ENCODE assay signal across 10 mouse cellular contexts in genomic region chr10:81332277-81332676, GRCm38 (mm10). TPM values are rescaled to one million over a fixed set of nuclear protein-coding genes. Genes with fewer than 3 reads are reported as not detected.
DNase-seq lines count a peak whose midpoint lies in the region; ATAC-seq and TF ChIP-seq lines count a peak whose summit lies in the region.
"Had no signal": no experiment of that assay in that cellular context is flagged by ENCODE, and none has a peak within 500 bp of the region (broad histone marks: within the 10 kb centered on the region; RNA-seq: fewer than 3 reads in every experiment).

No protein-coding gene starts in this region.

- H3K27me3 ChIP-seq in kidney, embryonic 15.5 days: peaks cover 16% of the 10 kb centered on the region; the same call in 1 of the 2 replicates
- peaks cover 38% of the 10 kb centered on the region for H3K27me3 ChIP-seq in embryonic facial prominence, embryonic 12.5 days
- peaks cover 54% of the 10 kb centered on the region for H3K27me3 ChIP-seq in limb, embryonic 12.5 days
- H3K27me3 ChIP-seq: megakaryocyte, embryonic 14.5 days had no signal

- in situ Hi-C loops in ES-E14 (cut with MboI; ENCODE audit: low sequenced_read_pairs in 2 of 2, unreplicated experiment in 2 of 2): no loop called here

- no peak for DNase-seq in kidney, adult 9 months
- DNase-seq in ES-E14 (ENCODE audit: low read depth, low spot score): no peak
- DNase-seq in left cerebral cortex, adult 2 months (ENCODE audit: extremely low spot score in 1 of 2, low spot score in 2 of 2): no peak
- DNase-seq: adrenal gland, adult 2 months; gastrocnemius, adult 2 months had no signal

- intact Hi-C loops in left cerebral cortex, adult 2 months (cut with DNase I): no loop called here

- H3K27ac ChIP-seq in kidney, embryonic 15.5 days: no peak overlapping the region
- H3K27ac ChIP-seq in ES-E14 (ENCODE audit: insufficient read depth, low read depth, low read length, poor library complexity, severe bottlenecking): no peak overlapping the region
- no peak overlapping the region for H3K27ac ChIP-seq in embryonic facial prominence, embryonic 12.5 days
- H3K27ac ChIP-seq in limb, embryonic 12.5 days: no peak overlapping the region
- H3K27ac ChIP-seq in left cerebral cortex, adult 2 months: no peak overlapping the region
- H3K27ac ChIP-seq: gastrocnemius, adult 2 months had no signal

- no peak for ATAC-seq in kidney, embryonic 15.5 days (replicated peaks; ENCODE audit: low FRiP score)
- ATAC-seq in embryonic facial prominence, embryonic 12.5 days (ENCODE audit: insufficient number of reproducible peaks, insufficient read depth, low FRiP score, low TSS enrichment): no peak
- no peak for ATAC-seq in limb, embryonic 12.5 days (ENCODE audit: insufficient number of reproducible peaks, insufficient read depth, low FRiP score, low TSS enrichment, low read depth)
- no peak for ATAC-seq in frontal cortex, adult (ENCODE audit: low TSS enrichment)

- WGBS in kidney, embryonic 15.5 days: 24% methylated on average over 29 of the region's 29 CpGs
- 10% methylated on average over 29 of the region's 29 CpGs for WGBS in embryonic facial prominence, embryonic 12.5 days
- 18% methylated on average over 29 of the region's 29 CpGs for WGBS in limb, embryonic 12.5 days

- H3K4me3 ChIP-seq in kidney, embryonic 15.5 days (replicated peaks): peak overlapping the region; percentile 27
- peak overlapping the region; percentile 48 to 63 for H3K4me3 ChIP-seq in ES-E14 (ENCODE audit: insufficient read depth in 1 of 2, low read depth in 1 of 2, low read length in 2 of 2, poor library complexity in 1 of 2, severe bottlenecking in 1 of 2)
- H3K4me3 ChIP-seq in embryonic facial prominence, embryonic 12.5 days: 0 out of 2 replicates have a peak overlapping the region, but pooled peaks have one; percentile 5
- peak overlapping the region; percentile 24 for H3K4me3 ChIP-seq in limb, embryonic 12.5 days (replicated peaks)
- H3K4me3 ChIP-seq in left cerebral cortex, adult 2 months: no peak overlapping the region
- H3K4me3 ChIP-seq: gastrocnemius, adult 2 months had no signal

- H3K4me2 ChIP-seq in kidney, embryonic 15.5 days: peak overlapping the region; percentile 50
- H3K4me2 ChIP-seq in embryonic facial prominence, embryonic 12.5 days (replicated peaks): peak overlapping the region; percentile 25; the same call in 1 of the 2 replicates
- H3K4me2 ChIP-seq in limb, embryonic 12.5 days: peak overlapping the region; percentile 41

- no peaks in the 10 kb centered on the region for H3K9me3 ChIP-seq in kidney, embryonic 15.5 days (replicated peaks)
- no peaks in the 10 kb centered on the region for H3K9me3 ChIP-seq in ES-E14 (ENCODE audit: control insufficient read depth, insufficient read depth, low read depth, low read length)
- no peaks in the 10 kb centered on the region for H3K9me3 ChIP-seq in embryonic facial prominence, embryonic 12.5 days
- no peaks in the 10 kb centered on the region for H3K9me3 ChIP-seq in limb, embryonic 12.5 days
- H3K9me3 ChIP-seq: megakaryocyte, embryonic 14.5 days had no signal

- peak overlapping the region; percentile 21; the same call in 1 of the 2 replicates for H3K9ac ChIP-seq in kidney, embryonic 15.5 days
- peak overlapping the region; percentile 45 for H3K9ac ChIP-seq in ES-E14 (ENCODE audit: insufficient read depth, low read depth, low read length, poor library complexity, severe bottlenecking)
- no peak overlapping the region for H3K9ac ChIP-seq in embryonic facial prominence, embryonic 12.5 days
- H3K9ac ChIP-seq in limb, embryonic 12.5 days (replicated peaks): no peak overlapping the region

- peaks cover under 1% of the 10 kb centered on the region for H3K36me3 ChIP-seq in kidney, embryonic 15.5 days
- 0 out of 2 replicates have a peak, but pooled peaks cover under 1% of the 10 kb centered on the region for H3K36me3 ChIP-seq in ES-E14 (ENCODE audit: control insufficient read depth, insufficient read depth, low read length, poor library complexity, severe bottlenecking)
- H3K36me3 ChIP-seq in embryonic facial prominence, embryonic 12.5 days: 0 out of 2 replicates have a peak, but pooled peaks cover 4% of the 10 kb centered on the region
- peaks cover 1% of the 10 kb centered on the region for H3K36me3 ChIP-seq in limb, embryonic 12.5 days

- H3K4me1 ChIP-seq in kidney, embryonic 15.5 days: peaks cover 66% of the 10 kb centered on the region
- H3K4me1 ChIP-seq in ES-E14 (ENCODE audit: control insufficient read depth in 2 of 2, insufficient read depth in 2 of 2, low read length in 2 of 2, poor library complexity in 1 of 2): peaks cover 5 to 35% of the 10 kb centered on the region in 2 experiments; a peak in 3 of 4 replicates
- H3K4me1 ChIP-seq in embryonic facial prominence, embryonic 12.5 days: peaks cover 34% of the 10 kb centered on the region
- peaks cover 37% of the 10 kb centered on the region for H3K4me1 ChIP-seq in limb, embryonic 12.5 days (replicated peaks)

- TF ChIP-seq CTCF in left cerebral cortex, adult 2 months (IDR thresholded peaks at IDR 0.05): no peak

TF ChIP-seq in ES-E14, 5 proteins besides CTCF, POLR2A, EP300 and RAD21:
- TF ChIP-seq HCFC1 (IDR thresholded peaks at IDR 0.05; ENCODE audit: borderline replicate concordance, insufficient read depth, low read length) (no peak), MAFK (IDR thresholded peaks at IDR 0.05; ENCODE audit: insufficient read depth, low read depth, low read length) (no peak), ZC3H11A (IDR thresholded peaks at IDR 0.05; ENCODE audit: borderline replicate concordance, low read depth, low read length) (no peak), ZNF384 (IDR thresholded peaks at IDR 0.05; ENCODE audit: low read depth, low read length) (no peak), CHD2 (IDR thresholded peaks at IDR 0.05; ENCODE audit: low read depth, low read length) (no peak)

RNA-seq across cellular contexts. Expression of gene Tbxa2r, which starts 3.7 kb away (rescaled TPM):
- 14.4 and 18.3 TPM in 2 replicates for polyA plus RNA-seq in kidney, embryonic 15.5 days (2015; fragmentation: Nextera tagmentation; extraction: Ambion mirVana)
- total RNA-seq in ES-E14 (2012; rRNA removed): 2.3 and 4.5 TPM in 2 replicates
- polyA plus RNA-seq in embryonic facial prominence, embryonic 12.5 days (2016; fragmentation: Nextera tagmentation; extraction: Ambion mirVana): 2.8 and 3.1 TPM in 2 replicates
- polyA plus RNA-seq in limb, embryonic 12.5 days (2016; fragmentation: Nextera tagmentation; extraction: Ambion mirVana): 2.2 and 2.6 TPM in 2 replicates
- under 1 TPM; 0.70 to 0.82 TPM for total RNA-seq in left cerebral cortex, adult 2 months (2021)

RNA-seq across cellular contexts. Expression of gene Gipc3, which starts 10.8 kb away (rescaled TPM):
- polyA plus RNA-seq in kidney, embryonic 15.5 days (2015; fragmentation: Nextera tagmentation; extraction: Ambion mirVana): 0.08 TPM in 1 of 2 replicates, not detected in the other
- total RNA-seq in ES-E14 (2012; rRNA removed): 0.09 and 0.16 TPM in 2 replicates
- polyA plus RNA-seq in embryonic facial prominence, embryonic 12.5 days (2016; fragmentation: Nextera tagmentation; extraction: Ambion mirVana): not detected in 2 replicates
- 0.05 TPM in 1 of 2 replicates, not detected in the other for polyA plus RNA-seq in limb, embryonic 12.5 days (2016; fragmentation: Nextera tagmentation; extraction: Ambion mirVana)
- total RNA-seq in left cerebral cortex, adult 2 months (2021): 1 to 10 TPM; 1.7 to 2.1 TPM

RNA-seq across cellular contexts. Expression of gene Cactin, which starts 11.4 kb away (rescaled TPM):
- polyA plus RNA-seq in kidney, embryonic 15.5 days (2015; fragmentation: Nextera tagmentation; extraction: Ambion mirVana): 38.8 and 44.2 TPM in 2 replicates
- total RNA-seq in ES-E14 (2012; rRNA removed): 53.1 and 54.9 TPM in 2 replicates
- polyA plus RNA-seq in embryonic facial prominence, embryonic 12.5 days (2016; fragmentation: Nextera tagmentation; extraction: Ambion mirVana): 61.0 and 62.2 TPM in 2 replicates
- 57.7 and 58.7 TPM in 2 replicates for polyA plus RNA-seq in limb, embryonic 12.5 days (2016; fragmentation: Nextera tagmentation; extraction: Ambion mirVana)
- 10 to 100 TPM; 31.3 to 31.8 TPM for total RNA-seq in left cerebral cortex, adult 2 months (2021)

RNA-seq across cellular contexts. Expression of gene Hmg20b, which starts 18.0 kb away (rescaled TPM):
- 87.0 and 94.6 TPM in 2 replicates for polyA plus RNA-seq in kidney, embryonic 15.5 days (2015; fragmentation: Nextera tagmentation; extraction: Ambion mirVana)
- 43.5 and 55.9 TPM in 2 replicates for total RNA-seq in ES-E14 (2012; rRNA removed)
- 130 and 132 TPM in 2 replicates for polyA plus RNA-seq in embryonic facial prominence, embryonic 12.5 days (2016; fragmentation: Nextera tagmentation; extraction: Ambion mirVana)
- 122 TPM in 2 replicates for polyA plus RNA-seq in limb, embryonic 12.5 days (2016; fragmentation: Nextera tagmentation; extraction: Ambion mirVana)
- total RNA-seq in left cerebral cortex, adult 2 months (2021): 10 to 100 TPM; 27.3 to 29.5 TPM

RNA-seq across cellular contexts. Expression of gene Mfsd12, which starts 25.0 kb away (rescaled TPM):
- polyA plus RNA-seq in kidney, embryonic 15.5 days (2015; fragmentation: Nextera tagmentation; extraction: Ambion mirVana): 10.3 and 11.5 TPM in 2 replicates
- total RNA-seq in ES-E14 (2012; rRNA removed): 28.7 and 46.1 TPM in 2 replicates
- polyA plus RNA-seq in embryonic facial prominence, embryonic 12.5 days (2016; fragmentation: Nextera tagmentation; extraction: Ambion mirVana): 13.9 and 14.5 TPM in 2 replicates
- 12.5 and 13.3 TPM in 2 replicates for polyA plus RNA-seq in limb, embryonic 12.5 days (2016; fragmentation: Nextera tagmentation; extraction: Ambion mirVana)
- 10 to 100 TPM; 38.2 to 40.2 TPM for total RNA-seq in left cerebral cortex, adult 2 months (2021)

Comparison
In these comparisons a context has a peak if more than half of its experiments do, and no peak if none do; other contexts are left out.
1. H3K9ac ChIP-seq: peak in kidney, embryonic 15.5 days (single experiment) and ES-E14 (single experiment); none in embryonic facial prominence, embryonic 12.5 days (single experiment) and limb, embryonic 12.5 days (single experiment).
2. Peak in every context shown above with its lines, with median percentiles within 50 percentile points of each other: H3K4me2 ChIP-seq.